Mouse (Mus musculus): ENCODE measurements around the gene Gm4981.
"Not testable (repeated sequence)": the region's sequence is repeated elsewhere in the genome, so short reads cannot be mapped to it uniquely, and the experiment has no call there.

The Gm4981 gene

GRCm38 (mm10) chr10:58223161-58223560 is 13.3 kb downstream of the Gm4981 start:
- DNase-seq (ENCODE audit: low spot score in 2 of 2): not testable (repeated sequence)

- DNase-seq (ENCODE audit: low spot score in 2 of 2): not testable (repeated sequence)
These were observed 14.9 kb downstream of the Gm4981 start for GRCm38 (mm10) chr10:58221571-58221970.

- DNase-seq (ENCODE audit: low spot score in 2 of 2): no peak
These were observed 15.8 kb downstream of the Gm4981 start for GRCm38 (mm10) chr10:58220726-58221125.

- DNase-seq (ENCODE audit: low spot score in 2 of 2): no peak
These were observed 19.1 kb downstream of the Gm4981 start for GRCm38 (mm10) chr10:58217366-58217765.

GRCm38 (mm10) chr10:58215353-58215752 is 21.1 kb downstream of the Gm4981 start:
- no peak for DNase-seq (ENCODE audit: low spot score in 2 of 2)

- DNase-seq (ENCODE audit: low spot score in 2 of 2): no peak
These were observed 21.6 kb downstream of the Gm4981 start for GRCm38 (mm10) chr10:58214934-58215333.

GRCm38 (mm10) chr10:58214497-58214896 is 22.0 kb downstream of the Gm4981 start:
- no peak for DNase-seq (ENCODE audit: low spot score in 2 of 2)

GRCm38 (mm10) chr10:58212230-58212629 is 24.3 kb downstream of the Gm4981 start:
- no peak for DNase-seq (ENCODE audit: low spot score in 2 of 2)

GRCm38 (mm10) chr10:58211213-58211612 is 25.3 kb downstream of the Gm4981 start:
- no peak for DNase-seq (ENCODE audit: low spot score in 2 of 2)

GRCm38 (mm10) chr10:58210514-58210913 is 26.0 kb downstream of the Gm4981 start:
- no peak for DNase-seq (ENCODE audit: low spot score in 2 of 2)

GRCm38 (mm10) chr10:58209710-58210467 is 26.6 kb downstream of the Gm4981 start:
- no peak for DNase-seq (ENCODE audit: low spot score in 2 of 2)

GRCm38 (mm10) chr10:58206639-58207404 is 29.7 kb downstream of the Gm4981 start:
- no peak for DNase-seq (ENCODE audit: low spot score in 2 of 2)

- no peak for DNase-seq (ENCODE audit: low spot score in 2 of 2)
These were observed 30.5 kb downstream of the Gm4981 start for GRCm38 (mm10) chr10:58205986-58206385.

Measured in thymus, postnatal 10 days (tissue).